Mouse (Mus musculus) embryonic facial prominence, embryonic 11.5 days (tissue): ENCODE data around the gene Aym1. TPM values are rescaled to one million over a fixed set of nuclear protein-coding genes. Genes with fewer than 3 reads are reported as not detected.

ENCODE experiments used
- ATAC-seq: fragments of 200-750 bp; cut with Nextera tagmentation; replicated peaks from 2 replicates; pipeline ENCODE4 v1.8.0; 2017; ENCODE audit warnings: low read depth; ENCODE audit not compliant: insufficient number of reproducible peaks, low FRiP score, low TSS enrichment
- DNase-seq: peaks from one replicate; pipeline ENCODE4 v3.0.0-alpha.2; 2015; ENCODE audit warnings: low spot score
- H3K27ac ChIP-seq: fragments of 300-500 bp; sonication (generic); replicated peaks from 2 replicates; pipeline ENCODE4 v1.5.1; 2014; ENCODE audit warnings: mild to moderate bottlenecking, low read depth, low read length, control low read depth
- H3K27me3 ChIP-seq: fragments of 300-500 bp; sonication (generic); 2 replicates; pipeline ENCODE4 v1.6.1; 2014; ENCODE audit warnings: mild to moderate bottlenecking, low read length, moderate library complexity, mixed read lengths; ENCODE audit not compliant: control insufficient read depth, insufficient read depth
- H3K36me3 ChIP-seq: fragments of 300-500 bp; sonication (generic); replicated peaks from 2 replicates; pipeline ENCODE4 v1.6.1; 2014; ENCODE audit warnings: low read depth, mild to moderate bottlenecking, low read length, moderate library complexity, mixed read lengths; ENCODE audit not compliant: control insufficient read depth, insufficient read depth
- H3K4me1 ChIP-seq: fragments of 300-500 bp; sonication (generic); 2 replicates; pipeline ENCODE4 v1.6.1; 2014; ENCODE audit warnings: low read length, mixed read lengths; ENCODE audit not compliant: control insufficient read depth, insufficient read depth
- H3K4me2 ChIP-seq: fragments of 300-500 bp; sonication (generic); 2 replicates; pipeline ENCODE4 v1.6.1; 2014; ENCODE audit warnings: low read depth, mild to moderate bottlenecking, control low read depth, low read length, moderate library complexity
- H3K4me3 ChIP-seq: fragments of 300-500 bp; sonication (generic); 2 replicates; pipeline ENCODE4 v1.5.1; 2014; ENCODE audit warnings: low read depth, low read length, control low read depth
- H3K9ac ChIP-seq: fragments of 300-500 bp; sonication (generic); replicated peaks from 2 replicates; pipeline ENCODE4 v1.6.1; 2014; ENCODE audit warnings: mild to moderate bottlenecking, control low read depth, low read length
- H3K9me3 ChIP-seq: fragments of 300-500 bp; sonication (generic); replicated peaks from 2 replicates; pipeline ENCODE4 v1.6.1; 2016; ENCODE audit warnings: mild to moderate bottlenecking, low read length, inconsistent platforms, mixed read lengths; ENCODE audit not compliant: control insufficient read depth
- WGBS: fragments of 180-500 bp; shearing (Covaris S2); extraction: QIAGEN DNeasy Blood & Tissue Kit; methylation state at CpG from one replicate; pipeline ENCODE4 v1.1.7; 2014; 5-methylcytosine and 5-hydroxymethylcytosine counted together
- polyA plus RNA-seq: library from polyadenylated mRNA; unstranded; fragments of >200 nt; fragmentation: Nextera tagmentation; extraction: Ambion mirVana; gene quantifications from 2 replicates; pipeline ENCODE4 v1.2.1, GENCODE M21; 2014

The Aym1 gene
- polyA plus RNA-seq, 1 experiment from 2014 or later, result not detected

DNA sequence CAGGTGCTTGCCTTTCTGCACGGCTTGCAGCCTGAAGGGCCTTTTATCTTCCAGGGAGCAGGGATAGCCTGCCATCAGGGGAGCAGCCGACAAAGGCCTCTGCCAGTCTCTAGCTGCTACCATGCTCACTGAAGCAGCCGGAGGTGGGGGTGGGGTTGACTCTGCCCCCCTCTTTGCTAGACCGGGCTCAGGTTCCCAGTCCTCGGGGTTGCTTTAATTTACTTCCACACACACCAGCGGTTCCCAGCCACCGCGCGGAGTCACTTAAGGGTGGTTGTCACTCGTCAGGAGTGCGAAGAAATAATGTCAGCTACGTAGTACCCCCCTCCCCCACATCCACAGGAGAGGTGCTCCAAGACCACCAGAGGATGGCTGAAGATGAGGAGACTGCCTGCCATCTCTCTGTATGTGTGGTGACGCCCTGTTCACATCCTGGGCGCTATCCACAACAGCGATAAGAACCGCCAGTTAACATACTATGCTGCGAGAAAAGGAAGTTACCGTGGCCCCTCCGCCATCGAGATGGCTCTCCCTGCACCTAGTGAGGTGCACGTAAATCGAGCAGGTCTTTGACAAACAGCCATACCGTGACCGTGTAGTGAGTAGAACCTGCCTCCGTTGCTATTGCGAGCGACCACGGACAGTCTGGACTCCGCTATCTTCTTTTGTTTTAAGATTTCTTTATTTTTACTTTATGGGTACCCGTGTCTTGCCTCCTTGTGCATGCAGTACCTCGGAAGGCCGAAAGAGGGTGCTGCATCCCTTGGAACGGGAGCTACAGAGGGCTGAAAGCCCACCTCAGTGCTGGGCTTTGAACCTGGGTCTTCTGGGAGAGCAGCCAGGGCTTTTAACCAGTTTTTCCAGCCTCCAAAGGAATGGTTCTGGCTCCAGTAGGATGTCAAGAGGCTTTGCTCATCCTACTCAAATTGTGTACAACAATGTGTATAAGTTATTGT lies 16.2 kb downstream of the Aym1 start:
- Histone ChIP-seq H3K4me1 (no peaks in the 10 kb centered on the region; the same call in 1 of the 2 replicates), H3K27ac (no peak overlapping the region), H3K36me3 (no peaks in the 10 kb centered on the region), H3K4me2 (peak overlapping the region; percentile 53), H3K27me3 (no peaks in the 10 kb centered on the region), H3K4me3 (peak overlapping the region; percentile 18), H3K9me3 (no peaks in the 10 kb centered on the region), H3K9ac (peak overlapping the region; percentile 32; the same call in 1 of the 2 replicates)
- ATAC-seq (peak; percentile 39; the same call in 1 of the 2 replicates), DNase-seq (peak; percentile 82)
- 4% methylated on average over 33 of the region's 33 CpGs for WGBS

GRCm38 (mm10) chr5:113374290-113374689 lies 17.2 kb downstream of the Aym1 start:
- DNase-seq (peak; percentile 7), ATAC-seq (no peak)
- H3K4me1 ChIP-seq, result no peaks in the 10 kb centered on the region; the same call in 1 of the 2 replicates
- H3K9me3 ChIP-seq, result no peaks in the 10 kb centered on the region
- 67% methylated on average over 10 of the region's 10 CpGs for WGBS
- no peak overlapping the region for H3K9ac ChIP-seq
- H3K4me3 ChIP-seq, result no peak overlapping the region
- H3K36me3 ChIP-seq, result no peaks in the 10 kb centered on the region
- H3K4me2 ChIP-seq, result no peak overlapping the region
- H3K27ac ChIP-seq, result no peak overlapping the region
- no peaks in the 10 kb centered on the region for H3K27me3 ChIP-seq

- H3K27ac ChIP-seq, result no peak overlapping the region
- H3K4me1 ChIP-seq, result no peaks in the 10 kb centered on the region; the same call in 1 of the 2 replicates
- peak; percentile 74 for DNase-seq
- no peak for ATAC-seq
- no peak overlapping the region for H3K4me3 ChIP-seq
- H3K9ac ChIP-seq, result no peak overlapping the region
- H3K36me3 ChIP-seq, result no peaks in the 10 kb centered on the region
- H3K9me3 ChIP-seq, result no peaks in the 10 kb centered on the region
- 32% methylated on average over 3 of the region's 3 CpGs for WGBS
- no peak overlapping the region for H3K4me2 ChIP-seq
- H3K27me3 ChIP-seq, result no peaks in the 10 kb centered on the region
Observed at GRCm38 (mm10) chr5:113375783-113376182, 18.7 kb downstream of the Aym1 start.

GRCm38 (mm10) chr5:113376292-113376691 lies 19.2 kb downstream of the Aym1 start:
- ATAC-seq, result no peak
- H3K4me3 ChIP-seq, result no peak overlapping the region
- no peak overlapping the region for H3K4me2 ChIP-seq

DNA sequence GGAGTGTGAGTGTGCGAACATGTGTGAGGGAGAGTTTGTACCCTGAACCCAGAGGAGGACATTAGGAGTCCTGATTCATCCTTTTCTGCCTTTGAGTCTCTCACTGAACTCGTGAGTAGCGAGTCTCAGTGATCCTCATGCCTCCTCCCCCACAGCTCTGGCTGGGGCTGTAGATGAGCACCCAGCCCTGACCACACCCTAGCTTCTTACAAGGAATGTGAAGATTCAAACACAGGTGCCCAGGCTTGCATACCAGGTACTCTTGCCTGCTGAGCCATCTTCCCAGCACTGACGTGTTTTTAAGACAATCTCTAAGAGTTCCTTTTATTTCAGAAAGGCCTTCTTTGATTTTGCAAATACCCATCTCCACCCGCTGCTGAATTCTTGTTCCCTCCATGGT lies 22.3 kb downstream of the Aym1 start:
- no peaks in the 10 kb centered on the region for H3K4me1 ChIP-seq
- no peaks in the 10 kb centered on the region for H3K27me3 ChIP-seq
- no peaks in the 10 kb centered on the region for H3K36me3 ChIP-seq
- DNase-seq (no peak), ATAC-seq (no peak)
- no peak overlapping the region for H3K4me2 ChIP-seq
- no peak overlapping the region for H3K27ac ChIP-seq
- H3K9me3 ChIP-seq, result no peaks in the 10 kb centered on the region
- no peak overlapping the region for H3K9ac ChIP-seq
- no peak overlapping the region for H3K4me3 ChIP-seq
- 79% methylated on average over 5 of the region's 5 CpGs for WGBS

More at GRCm38 (mm10) chr5:113376292-113376691, 19.2 kb downstream of the Aym1 start:
- WGBS, result 69% methylated on average over 1 of the region's 1 CpGs
- no peak for DNase-seq
- H3K9ac ChIP-seq, result no peak overlapping the region
- no peaks in the 10 kb centered on the region; the same call in 1 of the 2 replicates for H3K4me1 ChIP-seq
- H3K27me3 ChIP-seq, result no peaks in the 10 kb centered on the region
- H3K36me3 ChIP-seq, result no peaks in the 10 kb centered on the region
- no peaks in the 10 kb centered on the region for H3K9me3 ChIP-seq
- H3K27ac ChIP-seq, result no peak overlapping the region

GRCm38 (mm10) chr5:113380553-113380952 lies 23.5 kb downstream of the Aym1 start:
- H3K4me3 ChIP-seq, result no peak overlapping the region
- no peaks in the 10 kb centered on the region for H3K4me1 ChIP-seq
- H3K4me2 ChIP-seq, result no peak overlapping the region
- 82% methylated on average over 8 of the region's 8 CpGs for WGBS
- H3K27ac ChIP-seq, result no peak overlapping the region
- no peak for ATAC-seq
- H3K27me3 ChIP-seq, result no peaks in the 10 kb centered on the region
- no peak for DNase-seq
- no peaks in the 10 kb centered on the region for H3K9me3 ChIP-seq
- H3K36me3 ChIP-seq, result no peaks in the 10 kb centered on the region
- H3K9ac ChIP-seq, result no peak overlapping the region

DNA sequence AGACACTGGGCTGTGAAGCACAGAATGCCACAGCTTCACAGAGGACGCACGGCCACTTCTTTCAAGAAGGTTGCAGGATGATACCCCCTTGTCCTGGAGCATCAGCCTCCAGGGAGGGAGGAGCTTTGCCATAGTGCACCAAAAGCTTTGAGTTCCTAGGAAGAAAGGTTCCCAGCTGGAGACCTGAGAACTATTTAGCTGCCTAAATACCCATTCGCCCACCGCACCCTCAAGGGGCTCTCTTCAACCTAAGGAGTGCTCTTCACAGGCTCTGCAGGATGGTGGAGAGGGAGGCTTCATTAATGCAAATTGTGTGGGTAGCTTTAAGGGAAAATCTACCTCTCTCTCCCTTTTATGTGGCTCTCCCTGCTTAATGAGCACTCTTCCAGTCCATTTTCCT lies 25.5 kb downstream of the Aym1 start:
- no peaks in the 10 kb centered on the region for H3K9me3 ChIP-seq
- no peaks in the 10 kb centered on the region for H3K36me3 ChIP-seq
- no peaks in the 10 kb centered on the region for H3K27me3 ChIP-seq
- ATAC-seq, result no peak
- no peaks in the 10 kb centered on the region for H3K4me1 ChIP-seq
- no peak overlapping the region for H3K4me3 ChIP-seq
- H3K9ac ChIP-seq, result no peak overlapping the region
- H3K4me2 ChIP-seq, result no peak overlapping the region
- no peak for DNase-seq
- H3K27ac ChIP-seq, result no peak overlapping the region
- WGBS, result 49% methylated on average over 4 of the region's 4 CpGs

DNA sequence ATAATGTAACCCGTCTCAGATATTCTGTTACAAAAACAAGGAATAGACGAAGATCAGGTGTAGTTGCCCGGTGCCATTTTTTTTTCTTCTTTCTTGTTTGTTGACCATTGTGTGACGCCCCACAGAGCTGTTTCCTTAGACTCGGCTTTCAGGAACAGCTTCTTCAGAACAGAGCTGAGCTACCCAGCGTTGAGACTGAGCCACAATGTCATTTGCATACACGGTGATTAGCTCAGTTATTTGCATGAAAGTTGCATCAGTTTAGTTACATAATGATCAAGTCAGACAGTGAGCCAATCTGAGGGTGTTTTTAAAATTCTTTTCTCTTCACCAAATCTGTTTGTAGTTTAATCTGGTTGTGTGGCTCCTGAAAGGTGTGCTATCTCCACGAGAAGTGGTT lies 36.7 kb downstream of the Aym1 start:
- no peak overlapping the region for H3K4me3 ChIP-seq
- 57% methylated on average over 8 of the region's 8 CpGs for WGBS
- no peak for DNase-seq
- H3K4me1 ChIP-seq, result no peaks in the 10 kb centered on the region
- no peaks in the 10 kb centered on the region for H3K9me3 ChIP-seq
- no peak overlapping the region for H3K9ac ChIP-seq
- no peaks in the 10 kb centered on the region; the same call in 1 of the 2 replicates for H3K27me3 ChIP-seq
- H3K27ac ChIP-seq, result no peak overlapping the region
- no peaks in the 10 kb centered on the region for H3K36me3 ChIP-seq
- no peak for ATAC-seq
- no peak overlapping the region for H3K4me2 ChIP-seq
